Mouse (Mus musculus): ENCODE measurements around the gene Dst. TPM values are rescaled to one million over a fixed set of nuclear protein-coding genes. Genes with fewer than 3 reads are reported as not detected.

The Dst gene
- polyA plus RNA-seq, 1 experiment from 2014 or later, result 23.5 TPM

DNA sequence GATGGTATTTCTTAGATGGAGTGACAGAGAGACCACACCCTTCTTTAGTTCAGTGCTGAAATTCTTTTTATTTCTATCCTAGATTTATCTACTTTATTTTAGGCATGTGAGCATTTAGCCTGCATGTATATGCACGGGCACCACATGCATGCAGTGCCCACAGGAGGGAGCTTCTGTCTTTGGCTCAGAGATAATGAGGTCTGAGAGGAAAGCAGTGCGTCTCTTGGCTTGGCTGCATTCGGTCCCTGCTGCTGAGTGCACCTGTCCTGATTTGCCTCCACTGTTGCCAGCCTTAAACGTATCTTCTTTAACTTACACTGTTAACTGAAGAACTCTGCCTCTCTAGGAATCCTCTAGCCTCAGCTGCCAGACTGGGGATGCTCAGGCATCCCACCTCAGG is 189.6 kb downstream of the Dst start:
- H3K4me3 ChIP-seq, result no peak overlapping the region
- H3K36me3 ChIP-seq, result no peaks in the 10 kb centered on the region
- H3K4me1 ChIP-seq, result peaks cover 17% of the 10 kb centered on the region
- H3K27me3 ChIP-seq, result no peaks in the 10 kb centered on the region
- WGBS, result 65% methylated on average over 4 of the region's 4 CpGs
- 0 out of 2 replicates have a peak, but pooled peaks cover 4% of the 10 kb centered on the region for H3K9me3 ChIP-seq
- H3K9ac ChIP-seq, result no peak overlapping the region
- H3K4me2 ChIP-seq (replicated peaks), result no peak overlapping the region
- no peak overlapping the region for H3K27ac ChIP-seq
- ATAC-seq (ENCODE audit: low FRiP score, low read depth), result no peak

DNA sequence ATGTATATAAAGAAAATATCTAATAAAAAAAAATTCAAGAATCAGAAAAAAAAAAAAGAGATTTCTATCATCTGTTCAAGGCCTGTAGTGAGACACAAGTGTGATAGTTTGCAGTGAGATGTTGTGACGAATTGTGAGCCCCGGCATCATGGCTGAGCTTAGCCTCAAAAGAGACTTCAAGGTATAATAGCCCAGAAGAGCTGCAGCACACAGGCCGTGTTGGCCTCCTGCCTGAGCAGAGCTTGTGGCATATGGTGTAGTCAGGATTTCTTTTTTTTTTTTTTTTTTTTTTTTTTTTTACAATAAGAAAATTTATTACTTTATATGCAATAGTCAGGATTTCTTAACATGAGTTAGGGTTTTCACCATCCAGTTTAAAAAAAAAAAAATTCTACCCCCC is 191.4 kb downstream of the Dst start:
- no peak overlapping the region for H3K4me2 ChIP-seq (replicated peaks)
- H3K9me3 ChIP-seq, result 0 out of 2 replicates have a peak, but pooled peaks cover 5% of the 10 kb centered on the region
- 56% methylated on average over 3 of the region's 3 CpGs for WGBS
- no peaks in the 10 kb centered on the region for H3K27me3 ChIP-seq
- H3K4me1 ChIP-seq, result peaks cover 25% of the 10 kb centered on the region
- no peaks in the 10 kb centered on the region for H3K36me3 ChIP-seq
- no peak for ATAC-seq (ENCODE audit: low FRiP score, low read depth)
- no peak overlapping the region for H3K4me3 ChIP-seq
- no peak overlapping the region for H3K9ac ChIP-seq
- no peak overlapping the region for H3K27ac ChIP-seq

DNA sequence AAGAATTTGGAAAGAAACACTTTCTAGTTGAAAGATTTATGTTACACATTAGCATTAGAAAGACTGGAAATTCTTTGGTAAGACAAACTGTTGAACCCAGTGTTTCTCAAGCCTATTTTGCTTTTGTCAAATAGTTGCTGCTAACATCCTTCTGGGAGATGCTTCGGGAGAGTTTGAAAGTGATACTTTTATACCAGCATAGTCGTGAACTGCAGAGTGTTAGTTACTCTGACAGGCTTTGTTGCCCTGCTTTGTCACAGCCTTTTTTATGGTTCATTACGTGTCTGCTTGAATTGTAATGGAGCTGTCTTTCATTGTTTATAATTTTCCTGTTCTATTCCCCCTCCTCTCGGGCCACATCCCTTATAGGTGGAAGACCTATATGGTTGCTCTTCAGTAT is 192.4 kb downstream of the Dst start:
- no peak overlapping the region for H3K27ac ChIP-seq
- no peaks in the 10 kb centered on the region for H3K27me3 ChIP-seq
- no peaks in the 10 kb centered on the region for H3K36me3 ChIP-seq
- no peak for ATAC-seq (ENCODE audit: low FRiP score, low read depth)
- no peak overlapping the region for H3K4me3 ChIP-seq
- H3K9ac ChIP-seq, result no peak overlapping the region
- WGBS, result 47% methylated on average over 4 of the region's 4 CpGs
- peaks cover 33% of the 10 kb centered on the region for H3K4me1 ChIP-seq
- H3K9me3 ChIP-seq, result 0 out of 2 replicates have a peak, but pooled peaks cover 5% of the 10 kb centered on the region
- H3K4me2 ChIP-seq (replicated peaks), result no peak overlapping the region

DNA sequence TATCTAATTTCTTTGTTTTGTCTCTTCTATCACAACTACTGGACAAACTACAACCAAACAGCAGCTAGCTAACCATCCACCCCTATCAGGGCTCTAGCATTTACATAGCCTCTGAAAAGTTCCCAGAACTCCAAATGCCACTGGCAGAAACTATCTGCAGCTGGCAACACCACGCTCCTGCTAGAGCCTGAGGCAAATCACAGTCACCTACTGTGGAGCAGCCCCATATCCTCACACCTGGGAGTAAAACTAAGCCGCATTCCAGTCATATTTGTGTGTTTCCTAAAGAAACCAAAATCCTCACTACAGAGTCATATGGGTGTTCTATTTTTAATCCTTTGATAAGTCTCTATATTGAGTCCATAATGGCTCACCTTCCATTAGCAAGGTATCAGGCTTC is 194.6 kb downstream of the Dst start:
- no peak overlapping the region for H3K4me2 ChIP-seq (replicated peaks)
- no peak overlapping the region for H3K9ac ChIP-seq
- H3K36me3 ChIP-seq, result no peaks in the 10 kb centered on the region
- WGBS, result 71% methylated on average over 2 of the region's 2 CpGs
- H3K27me3 ChIP-seq, result no peaks in the 10 kb centered on the region
- H3K9me3 ChIP-seq, result 0 out of 2 replicates have a peak, but pooled peaks cover 5% of the 10 kb centered on the region
- no peak overlapping the region for H3K4me3 ChIP-seq
- H3K27ac ChIP-seq, result no peak overlapping the region
- no peak for ATAC-seq (ENCODE audit: low FRiP score, low read depth)
- H3K4me1 ChIP-seq, result peaks cover 31% of the 10 kb centered on the region

DNA sequence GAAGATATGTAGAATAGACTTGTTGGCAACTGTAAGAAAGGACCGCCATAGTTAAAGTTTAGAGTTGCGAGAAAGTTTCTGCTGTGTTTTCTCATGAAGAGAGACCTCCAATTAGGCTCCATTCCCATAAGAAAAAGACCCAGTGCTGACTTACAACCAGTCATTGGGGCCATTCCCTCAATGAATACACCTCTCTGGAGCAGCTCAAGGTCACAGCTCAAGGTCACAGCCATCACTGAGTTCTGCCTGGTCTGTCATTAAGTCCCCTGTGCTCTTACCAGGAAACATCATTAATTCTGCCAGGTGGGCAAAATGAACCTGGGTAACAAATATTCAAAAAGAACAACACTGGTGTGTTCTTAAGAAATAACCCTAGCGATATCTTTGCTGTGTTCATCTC is 195.2 kb downstream of the Dst start:
- Histone ChIP-seq H3K4me3 (no peak overlapping the region), H3K4me1 (peaks cover 31% of the 10 kb centered on the region), H3K4me2 (replicated peaks) (peak overlapping the region; percentile 28; the same call in 1 of the 2 replicates), H3K27me3 (no peaks in the 10 kb centered on the region), H3K27ac (no peak overlapping the region), H3K9ac (no peak overlapping the region), H3K36me3 (no peaks in the 10 kb centered on the region), H3K9me3 (0 out of 2 replicates have a peak, but pooled peaks cover 5% of the 10 kb centered on the region)
- WGBS, result 67% methylated on average over 3 of the region's 3 CpGs
- ATAC-seq (ENCODE audit: low FRiP score, low read depth), result no peak

DNA sequence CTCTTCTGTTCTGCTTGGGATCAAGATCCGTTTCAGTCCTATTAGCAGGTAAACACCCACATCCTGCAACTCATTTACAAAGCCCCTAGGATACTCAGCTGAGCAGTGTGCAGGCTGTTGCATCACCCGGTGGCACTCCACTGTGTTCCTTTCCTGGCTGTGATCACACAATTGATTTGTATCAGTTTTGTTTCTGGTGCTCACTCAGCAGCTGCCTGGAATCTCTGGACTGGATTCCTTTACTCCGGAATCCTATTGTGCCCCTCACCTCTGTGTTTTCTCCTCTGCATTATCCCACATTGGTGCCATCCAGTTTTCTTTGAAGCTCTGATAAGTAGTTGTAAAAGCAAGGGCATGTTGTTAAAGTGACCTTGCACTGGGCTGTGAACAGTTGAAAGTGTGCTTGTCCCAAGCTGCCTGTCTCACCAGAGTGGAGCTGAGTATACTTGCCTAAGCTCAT is 195.7 kb downstream of the Dst start:
- H3K4me3 ChIP-seq, result no peak overlapping the region
- no peak overlapping the region for H3K27ac ChIP-seq
- WGBS, result 5% methylated on average over 3 of the region's 3 CpGs
- peaks cover 31% of the 10 kb centered on the region for H3K4me1 ChIP-seq
- H3K9me3 ChIP-seq, result 0 out of 2 replicates have a peak, but pooled peaks cover 5% of the 10 kb centered on the region
- peak overlapping the region; percentile 28 for H3K4me2 ChIP-seq (replicated peaks)
- H3K36me3 ChIP-seq, result no peaks in the 10 kb centered on the region
- no peak overlapping the region for H3K9ac ChIP-seq
- no peaks in the 10 kb centered on the region for H3K27me3 ChIP-seq
- 0 out of 2 replicates have a peak, but pooled peaks have one; percentile 17 for ATAC-seq (ENCODE audit: low FRiP score, low read depth)

DNA sequence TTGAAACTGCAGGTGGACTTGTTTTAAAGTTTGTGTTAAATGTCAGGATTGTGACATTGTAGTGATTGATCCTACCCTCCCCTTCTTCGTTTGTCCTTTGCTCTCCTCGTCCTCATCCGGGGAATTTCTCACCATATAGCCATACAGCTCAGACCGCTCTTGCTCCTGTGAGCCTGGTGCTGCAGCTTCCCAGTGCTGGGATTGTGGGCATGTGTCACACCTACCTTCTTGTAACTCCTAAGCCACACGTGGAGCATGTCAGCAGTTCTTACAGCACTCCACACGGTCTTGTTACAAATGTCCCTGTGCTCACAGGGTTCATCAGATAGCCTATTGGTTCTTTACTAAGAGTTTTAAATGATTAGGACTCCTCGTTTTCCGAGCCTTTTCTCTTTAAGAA is 196.8 kb downstream of the Dst start:
- no peak for ATAC-seq (ENCODE audit: low FRiP score, low read depth)
- no peak overlapping the region for H3K27ac ChIP-seq
- no peak overlapping the region; the same call in 1 of the 2 replicates for H3K9ac ChIP-seq
- H3K4me2 ChIP-seq (replicated peaks), result 0 out of 2 replicates have a peak overlapping the region, but pooled peaks have one; percentile 11
- no peak overlapping the region for H3K4me3 ChIP-seq
- H3K27me3 ChIP-seq, result no peaks in the 10 kb centered on the region
- H3K36me3 ChIP-seq, result no peaks in the 10 kb centered on the region
- H3K9me3 ChIP-seq, result 0 out of 2 replicates have a peak, but pooled peaks cover 5% of the 10 kb centered on the region
- H3K4me1 ChIP-seq, result peaks cover 38% of the 10 kb centered on the region
- WGBS, result 10% methylated on average over 8 of the region's 8 CpGs

DNA sequence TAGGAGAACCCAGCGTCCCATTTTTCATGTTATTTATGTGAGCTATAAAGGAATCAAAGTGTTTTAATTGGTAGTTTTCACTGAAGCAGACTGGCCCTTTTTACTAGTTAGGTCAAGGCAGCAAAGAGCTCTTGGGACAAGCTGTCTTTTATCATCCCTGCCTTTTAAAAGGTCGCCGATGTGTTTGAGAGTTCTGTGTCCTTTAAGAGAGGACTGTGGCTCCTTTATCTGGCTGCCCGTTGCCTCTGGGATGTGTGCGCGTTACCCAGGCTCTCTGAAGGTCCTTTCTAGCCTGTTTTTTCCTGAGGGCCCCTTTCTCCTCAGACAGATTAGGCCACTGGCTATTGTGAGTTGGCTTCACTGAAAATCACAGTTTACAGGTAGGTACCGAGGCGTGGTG is 198.6 kb downstream of the Dst start:
- H3K4me1 ChIP-seq, result peaks cover 36% of the 10 kb centered on the region
- no peak overlapping the region for H3K4me2 ChIP-seq (replicated peaks)
- H3K9ac ChIP-seq, result no peak overlapping the region
- H3K4me3 ChIP-seq, result no peak overlapping the region
- no peak overlapping the region for H3K27ac ChIP-seq
- WGBS, result 6% methylated on average over 8 of the region's 8 CpGs
- H3K27me3 ChIP-seq, result no peaks in the 10 kb centered on the region
- H3K9me3 ChIP-seq, result 0 out of 2 replicates have a peak, but pooled peaks cover 5% of the 10 kb centered on the region
- H3K36me3 ChIP-seq, result no peaks in the 10 kb centered on the region
- ATAC-seq (ENCODE audit: low FRiP score, low read depth), result no peak

DNA sequence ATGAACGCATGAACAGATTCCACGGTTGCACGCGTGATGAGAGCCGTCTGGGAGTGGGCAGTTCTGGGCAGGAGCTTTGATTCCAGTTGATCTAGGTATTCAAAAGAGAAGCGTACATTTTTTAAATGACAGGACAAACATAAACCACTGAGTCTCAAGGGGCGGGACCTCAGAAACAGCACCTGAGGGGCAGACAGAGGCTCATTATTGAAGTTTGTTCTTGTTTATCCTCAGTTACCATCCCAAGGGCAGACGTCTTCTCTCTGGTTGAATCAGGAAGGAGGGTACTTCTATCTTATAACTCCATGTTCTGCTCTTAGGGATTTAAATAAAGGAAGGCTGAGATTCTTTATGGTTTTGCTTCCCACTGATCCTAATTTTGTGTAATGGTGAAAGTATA is 199.1 kb downstream of the Dst start:
- Histone ChIP-seq H3K4me1 (peaks cover 36% of the 10 kb centered on the region), H3K9ac (no peak overlapping the region), H3K27me3 (no peaks in the 10 kb centered on the region), H3K27ac (no peak overlapping the region), H3K4me2 (replicated peaks) (no peak overlapping the region), H3K36me3 (no peaks in the 10 kb centered on the region), H3K4me3 (no peak overlapping the region), H3K9me3 (0 out of 2 replicates have a peak, but pooled peaks cover 5% of the 10 kb centered on the region)
- ATAC-seq (ENCODE audit: low FRiP score, low read depth), result no peak
- WGBS, result 35% methylated on average over 8 of the region's 8 CpGs

DNA sequence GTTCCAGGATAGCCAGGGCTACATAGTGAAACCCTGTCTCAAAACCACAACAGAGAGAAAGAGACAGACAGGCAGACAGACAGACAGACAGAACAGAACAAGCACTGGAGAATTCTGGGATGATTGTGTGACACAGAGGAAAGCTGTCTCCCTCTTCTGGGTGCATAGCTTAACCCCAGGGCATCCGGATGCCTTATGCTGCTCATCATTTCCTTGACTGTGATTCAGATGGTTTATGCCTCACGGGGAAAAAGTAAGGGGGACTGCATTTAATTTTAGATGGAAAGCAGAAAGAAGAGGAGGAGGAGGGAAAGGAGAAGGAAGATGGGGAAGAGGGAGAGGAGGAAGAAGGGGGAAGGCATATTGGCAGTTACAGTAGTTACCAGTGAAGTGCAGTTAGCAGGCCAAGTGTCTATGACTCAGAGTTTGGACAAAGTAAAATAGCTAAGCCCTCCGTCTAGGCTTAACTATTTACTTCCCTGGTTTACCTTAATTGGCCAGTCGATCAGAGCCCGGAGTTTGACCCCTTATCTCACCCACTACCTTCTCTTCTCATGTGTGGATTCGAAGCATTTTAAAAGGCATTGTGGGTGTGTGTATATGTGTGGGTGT is 201.7 kb downstream of the Dst start:
- ATAC-seq (ENCODE audit: low FRiP score, low read depth), result no peak
- Histone ChIP-seq H3K27ac (no peak overlapping the region), H3K4me1 (peaks cover 25% of the 10 kb centered on the region), H3K36me3 (no peaks in the 10 kb centered on the region), H3K9ac (no peak overlapping the region), H3K9me3 (no peaks in the 10 kb centered on the region), H3K4me2 (replicated peaks) (no peak overlapping the region), H3K27me3 (no peaks in the 10 kb centered on the region), H3K4me3 (no peak overlapping the region)
- 64% methylated on average over 6 of the region's 6 CpGs for WGBS

DNA sequence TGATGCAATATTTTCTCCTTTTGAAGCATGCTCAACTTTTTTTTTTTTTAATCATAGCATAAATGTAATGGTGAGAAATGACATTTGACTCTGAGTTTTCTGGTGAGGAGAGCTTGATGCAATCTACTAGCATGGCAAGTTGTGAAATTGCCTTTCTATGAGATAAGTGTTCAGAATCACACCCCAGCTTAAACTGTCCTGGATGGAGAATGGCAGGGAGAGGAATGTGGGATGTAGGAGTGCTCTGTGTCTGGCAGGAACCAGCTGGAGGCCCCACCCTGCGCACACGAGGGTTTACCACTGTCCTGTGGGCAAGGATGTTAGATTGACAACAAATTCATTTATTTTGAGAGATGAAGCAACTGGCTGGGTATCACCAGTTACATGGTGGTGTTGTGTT is 202.8 kb downstream of the Dst start:
- no peak overlapping the region for H3K27ac ChIP-seq
- WGBS, result 57% methylated on average over 2 of the region's 2 CpGs

DNA sequence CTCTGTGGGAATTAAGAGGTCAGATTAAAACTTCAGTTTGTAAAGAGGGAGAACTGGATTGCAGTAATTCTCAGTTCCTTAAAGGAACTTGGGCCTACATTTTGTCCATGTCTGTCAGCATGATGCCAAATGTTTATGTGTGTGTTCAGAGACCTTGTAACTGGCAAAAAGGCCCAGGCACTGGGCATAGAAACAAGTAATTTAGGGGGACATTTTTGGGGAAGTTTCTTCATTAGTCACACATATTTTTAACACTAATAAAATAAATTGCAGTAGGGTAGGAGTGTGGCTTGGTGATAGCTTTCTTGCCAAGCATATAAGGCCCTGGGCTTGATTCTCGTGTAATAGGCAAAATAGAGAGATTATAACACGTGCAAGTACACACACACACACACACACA is 203.9 kb downstream of the Dst start:
- H3K4me3 ChIP-seq, result no peak overlapping the region
- H3K27me3 ChIP-seq, result no peaks in the 10 kb centered on the region
- no peak for ATAC-seq (ENCODE audit: low FRiP score, low read depth)
- no peaks in the 10 kb centered on the region for H3K9me3 ChIP-seq
- H3K36me3 ChIP-seq, result no peaks in the 10 kb centered on the region
- H3K4me2 ChIP-seq (replicated peaks), result no peak overlapping the region
- H3K4me1 ChIP-seq, result peaks cover 21% of the 10 kb centered on the region
- no peak overlapping the region for H3K27ac ChIP-seq
- no peak overlapping the region for H3K9ac ChIP-seq
- 64% methylated on average over 2 of the region's 2 CpGs for WGBS

More for the DNA sequence above, 202.8 kb downstream of the Dst start:
- Histone ChIP-seq H3K4me3 (no peak overlapping the region), H3K9me3 (no peaks in the 10 kb centered on the region), H3K27me3 (no peaks in the 10 kb centered on the region), H3K4me2 (replicated peaks) (no peak overlapping the region), H3K9ac (no peak overlapping the region), H3K4me1 (peaks cover 17% of the 10 kb centered on the region), H3K36me3 (no peaks in the 10 kb centered on the region)
- ATAC-seq (ENCODE audit: low FRiP score, low read depth), result no peak

DNA sequence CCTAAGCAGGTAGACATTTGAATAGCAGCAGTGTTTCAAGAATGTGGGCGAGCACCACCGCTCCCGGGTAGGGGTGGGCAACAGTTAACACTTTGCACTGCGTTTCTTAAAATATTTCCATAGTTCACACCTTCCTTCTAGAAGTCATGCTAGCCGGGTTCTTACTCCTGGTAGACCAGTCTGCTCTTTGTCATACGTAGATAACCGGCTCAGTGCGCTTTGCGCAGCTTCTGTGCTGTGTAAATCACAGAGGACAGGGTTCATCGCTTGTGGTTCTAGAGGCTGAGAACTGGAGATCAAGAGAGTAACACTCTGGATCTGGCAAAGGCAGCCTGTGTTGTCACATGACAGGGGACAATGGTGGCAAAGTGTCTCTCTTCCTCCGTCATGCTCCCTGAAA is 208.4 kb downstream of the Dst start:
- Histone ChIP-seq H3K9me3 (no peaks in the 10 kb centered on the region), H3K4me1 (peaks cover 24% of the 10 kb centered on the region), H3K27ac (no peak overlapping the region), H3K4me2 (replicated peaks) (no peak overlapping the region), H3K27me3 (no peaks in the 10 kb centered on the region), H3K36me3 (no peaks in the 10 kb centered on the region), H3K4me3 (no peak overlapping the region), H3K9ac (no peak overlapping the region)
- ATAC-seq (ENCODE audit: low FRiP score, low read depth), result no peak
- WGBS, result 67% methylated on average over 11 of the region's 11 CpGs

All from limb, embryonic 13.5 days (tissue).